Mouse (Mus musculus) right cerebral cortex, postnatal 10 days (tissue): ENCODE results near the gene Ppp1r11.

Experiments
- DNase-seq, 2 experiments: peaks; one replicate each; pipeline ENCODE4 v3.0.0; 2021; ENCODE audit warnings: low spot score in 2 of 2

The Ppp1r11 gene

DNA sequence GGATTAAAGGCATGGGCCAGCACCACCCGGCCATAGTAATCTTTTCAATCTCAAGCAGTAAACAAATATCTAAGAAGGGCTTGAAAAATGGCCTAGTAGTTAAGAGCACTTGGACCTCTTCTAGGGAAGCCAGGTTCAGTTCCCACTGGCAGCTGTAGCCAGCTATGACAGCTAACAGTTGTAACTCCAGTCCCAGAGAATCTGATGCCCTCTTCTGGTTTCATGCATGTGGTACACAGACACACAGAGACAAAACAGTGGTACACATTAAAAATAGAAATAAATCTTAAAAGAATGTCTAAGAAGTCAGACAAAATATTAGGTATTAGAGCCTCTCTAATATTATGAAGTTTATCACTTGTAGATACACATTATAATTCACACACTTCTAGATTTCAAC is 9.6 kb upstream of the Ppp1r11 start:
- peak in 1 of 2 experiments; percentile 18 for DNase-seq

GRCm38 (mm10) chr17:36958884-36959283 is 7.3 kb upstream of the Ppp1r11 start:
- no peak for DNase-seq

DNA sequence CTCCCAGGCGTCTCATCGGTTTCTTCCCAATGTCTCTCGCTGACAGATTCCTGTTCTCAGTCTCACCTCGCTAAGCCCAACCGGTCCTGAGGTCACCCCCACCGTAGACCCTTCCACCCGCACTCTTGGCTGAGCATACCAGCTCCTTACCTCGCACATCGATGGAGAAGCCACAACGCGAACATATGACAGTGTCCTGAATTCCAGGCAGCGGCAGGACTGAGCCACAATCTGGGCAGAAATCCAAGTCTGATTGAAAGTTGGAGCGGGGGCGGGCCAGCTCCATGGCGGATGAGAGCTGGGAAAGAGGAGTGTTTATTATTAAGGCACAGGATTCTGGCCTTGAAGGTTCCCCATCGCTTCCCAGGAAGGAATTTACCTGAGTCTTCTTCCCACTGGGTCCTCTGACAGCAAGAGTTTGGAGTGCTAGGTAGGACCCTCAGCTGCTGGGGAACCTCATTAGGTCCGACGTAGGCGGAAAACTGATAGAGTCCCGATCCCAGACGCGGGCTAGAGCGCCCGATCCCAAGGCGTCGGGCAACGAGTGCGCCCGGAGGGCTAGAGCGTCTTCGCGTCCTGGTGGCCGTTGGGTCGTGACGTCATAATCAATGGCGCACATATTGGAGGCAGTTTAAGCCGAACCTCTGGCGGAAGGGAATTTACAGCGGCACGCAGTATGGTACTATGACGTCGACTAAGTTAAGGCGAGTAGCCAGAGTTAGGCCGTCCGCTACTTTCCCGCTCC is 6.6 kb upstream of the Ppp1r11 start, which contains the start of the genes Znrd1 and Znrd1as:
Znrd1 (minus strand) TSS at position 561 of the 745 bp plus-strand sequence.
Znrd1as (plus strand) TSS at position 594 of the 745 bp plus-strand sequence.
- peak; percentile 97 to 98 for DNase-seq

- DNase-seq = no peak
Measured at GRCm38 (mm10) chr17:36953062-36953461, 1.5 kb upstream of the Ppp1r11 start.

DNA sequence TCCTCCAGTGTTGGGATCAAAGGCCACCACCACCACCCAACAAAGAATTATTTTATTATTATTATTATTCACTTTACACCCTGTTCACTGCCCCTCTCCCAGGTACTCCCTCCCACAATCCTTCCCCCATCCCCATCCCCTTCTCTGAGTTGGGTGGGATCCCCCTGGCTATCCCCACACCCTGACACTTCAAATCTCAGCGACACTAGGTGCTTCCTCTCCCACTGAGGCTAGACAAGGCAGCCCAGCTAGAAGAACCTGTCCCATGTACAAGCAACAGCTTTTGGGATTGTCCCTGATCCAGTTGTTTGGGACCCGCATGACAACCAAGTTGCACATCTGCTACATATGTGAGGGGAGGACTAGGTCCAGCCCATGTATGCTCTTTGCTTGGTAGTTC is 1.1 kb upstream of the Ppp1r11 start:
- peak in 1 of 2 experiments; percentile 26 for DNase-seq

DNA sequence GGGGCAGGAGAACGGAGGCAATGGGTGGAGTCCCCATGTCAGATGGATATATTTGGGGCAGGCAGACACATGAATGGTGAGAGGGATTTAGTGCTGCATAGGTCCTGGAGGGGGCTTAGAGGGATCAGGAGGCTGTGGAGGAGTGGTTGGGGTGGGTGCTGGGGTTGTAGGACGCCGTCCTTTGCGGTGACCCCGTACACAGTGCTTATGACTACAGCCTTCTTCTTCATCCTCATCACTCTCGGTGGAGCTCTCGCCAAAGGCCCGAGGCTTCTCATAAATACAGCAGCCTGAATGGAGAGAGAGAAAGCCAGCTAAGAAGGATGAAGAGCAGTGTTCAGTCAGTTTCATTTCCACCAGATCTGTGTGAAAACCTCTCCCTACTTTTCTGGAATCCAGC is 2.3 kb downstream of the Ppp1r11 start:
- DNase-seq = no peak

DNA sequence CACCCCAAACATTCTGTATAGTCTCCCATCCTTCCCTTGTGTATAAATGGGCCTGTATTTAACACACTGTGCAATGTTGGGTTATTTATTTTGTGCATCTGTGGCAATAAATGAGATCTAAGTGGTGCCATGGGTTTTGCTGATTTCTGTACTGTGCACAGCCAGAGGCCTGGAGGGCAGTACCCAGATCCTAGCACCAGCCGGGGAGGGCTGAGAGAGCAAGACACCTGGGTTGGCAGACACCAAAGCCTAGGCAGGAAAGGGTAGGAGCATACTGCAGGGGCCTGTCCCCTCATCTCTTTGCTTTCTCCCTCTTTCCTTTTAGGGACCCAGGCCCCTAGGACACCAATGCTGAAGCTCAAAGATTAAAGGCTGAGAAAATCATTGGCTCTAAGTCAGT is 3.3 kb downstream of the Ppp1r11 start:
- DNase-seq = no peak

- peak; percentile 72 for DNase-seq
Measured at GRCm38 (mm10) chr17:36947051-36947819, 4.3 kb downstream of the Ppp1r11 start.

DNA sequence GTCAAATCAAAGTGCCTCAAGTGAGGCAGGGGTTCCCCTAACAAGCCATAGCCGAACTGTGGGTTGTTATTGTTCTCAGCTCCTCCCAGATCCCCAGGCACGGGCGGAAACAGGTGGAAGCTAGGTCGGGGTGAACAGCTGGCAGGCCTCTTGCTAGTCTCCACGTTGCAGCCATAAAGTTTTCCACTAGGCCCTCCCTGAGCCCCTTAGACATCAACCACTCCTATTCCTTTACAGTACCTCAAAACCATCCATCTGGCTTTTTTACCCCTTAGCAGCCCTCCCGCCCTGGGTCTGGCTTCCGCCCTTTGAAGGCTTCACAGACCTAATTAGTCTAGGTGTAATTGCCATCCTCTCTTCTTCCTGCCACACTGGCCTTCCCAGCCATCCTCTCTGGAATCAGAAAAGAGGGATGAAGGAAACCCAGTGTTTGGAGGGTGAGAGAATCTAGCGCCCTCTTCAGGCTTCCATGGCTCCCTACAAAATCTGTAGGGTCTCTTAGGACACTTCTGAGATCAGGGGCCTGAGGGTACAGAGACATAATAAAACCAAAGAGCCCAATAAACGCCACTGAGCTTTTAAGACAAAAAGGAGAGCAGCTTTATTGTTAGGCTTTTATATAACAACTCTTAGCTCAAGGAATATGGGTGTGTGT is 7.3 kb downstream of the Ppp1r11 start:
- DNase-seq = no peak

DNA sequence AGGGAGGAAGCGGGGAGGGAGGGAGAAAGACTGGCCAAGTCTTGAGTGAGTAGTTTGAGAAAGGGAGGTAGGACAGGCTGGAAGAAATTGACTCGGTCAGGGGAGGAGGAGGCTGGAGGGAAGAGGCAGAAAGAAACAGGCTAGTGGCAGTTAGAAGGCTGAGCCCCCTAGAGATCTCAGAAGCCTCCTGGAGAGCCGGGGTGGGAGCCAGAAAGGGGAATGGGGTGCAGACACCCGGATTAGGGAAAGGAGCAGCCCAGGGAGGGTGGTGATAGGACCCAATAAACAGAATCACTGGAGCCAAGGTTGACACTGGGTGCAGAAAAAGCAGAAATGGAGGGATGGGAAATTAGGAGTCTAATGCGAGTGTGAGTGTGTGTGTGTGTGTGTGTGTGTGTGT is 7.8 kb downstream of the Ppp1r11 start:
- DNase-seq = no peak

DNA sequence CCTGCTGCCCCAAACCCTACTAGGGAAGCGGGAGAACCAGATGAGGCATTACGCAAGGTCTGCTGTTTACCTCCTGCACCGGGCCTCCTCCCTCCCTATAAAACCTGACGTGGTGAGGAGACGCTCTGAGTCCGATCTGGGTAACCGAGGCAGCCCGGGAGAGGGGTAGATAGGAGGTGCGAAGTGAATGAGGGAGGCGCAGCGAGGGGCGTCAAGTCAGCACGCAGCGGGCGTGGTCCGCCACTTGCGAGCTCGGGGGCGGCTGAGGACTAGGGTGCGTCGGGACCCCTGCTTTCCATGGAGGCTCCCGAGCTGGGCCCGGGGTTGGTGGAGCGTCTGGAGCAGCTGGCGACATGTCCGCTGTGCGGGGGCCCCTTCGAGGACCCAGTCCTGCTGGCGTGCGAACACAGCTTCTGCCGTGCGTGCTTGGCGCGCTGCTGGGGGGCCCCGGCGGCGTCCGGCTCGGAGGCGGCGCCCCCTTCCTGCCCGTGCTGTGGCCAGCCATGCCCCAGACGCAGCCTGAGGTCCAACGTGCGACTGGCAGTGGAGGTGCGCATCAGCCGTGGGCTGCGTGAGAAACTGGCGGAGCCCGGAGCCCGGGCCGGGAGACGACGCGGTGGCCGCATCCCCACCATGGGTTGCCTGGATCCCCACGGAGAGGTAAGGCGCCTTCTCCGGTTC is 8.6 kb downstream of the Ppp1r11 start, which contains the start of gene Rnf39:
Rnf39 (plus strand) TSS at position 128 of the 681 bp plus-strand sequence.
- DNase-seq = peak in 1 of 2 experiments; percentile 32

- DNase-seq = no peak
Measured at GRCm38 (mm10) chr17:36942391-36942790, 9.2 kb downstream of the Ppp1r11 start.

GRCm38 (mm10) chr17:36938056-36938455 is 13.5 kb downstream of the Ppp1r11 start:
- no peak for DNase-seq

GRCm38 (mm10) chr17:36931806-36932205 is 19.7 kb downstream of the Ppp1r11 start:
- no peak for DNase-seq

- DNase-seq = no peak
Measured at GRCm38 (mm10) chr17:36931130-36931529, 20.4 kb downstream of the Ppp1r11 start.

GRCm38 (mm10) chr17:36930233-36930632 is 21.3 kb downstream of the Ppp1r11 start:
- no peak for DNase-seq

- no peak for DNase-seq
Measured at GRCm38 (mm10) chr17:36929236-36929932, 22.2 kb downstream of the Ppp1r11 start.

- no peak for DNase-seq
Measured at GRCm38 (mm10) chr17:36927496-36928120, 23.9 kb downstream of the Ppp1r11 start.

DNA sequence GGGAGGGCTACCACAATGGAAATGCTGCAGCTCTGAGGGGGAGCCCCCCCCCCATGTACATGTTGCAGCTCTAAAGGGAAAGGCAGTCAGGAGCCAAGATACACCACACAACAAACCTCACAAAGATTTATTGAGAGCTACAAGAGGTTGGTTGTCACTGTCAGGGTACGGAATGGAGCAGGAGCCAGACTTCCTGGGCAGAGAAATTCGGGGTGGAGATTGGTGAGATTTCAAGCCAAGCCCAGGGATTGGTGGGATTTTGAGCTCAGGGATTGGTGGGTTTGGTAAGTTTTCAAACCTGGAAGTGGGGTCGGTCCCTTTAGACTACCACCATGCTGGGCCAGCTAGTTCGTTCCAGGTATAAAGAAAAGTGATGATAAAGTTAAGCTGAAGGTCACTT is 28.1 kb downstream of the Ppp1r11 start:
- DNase-seq = no peak

DNA sequence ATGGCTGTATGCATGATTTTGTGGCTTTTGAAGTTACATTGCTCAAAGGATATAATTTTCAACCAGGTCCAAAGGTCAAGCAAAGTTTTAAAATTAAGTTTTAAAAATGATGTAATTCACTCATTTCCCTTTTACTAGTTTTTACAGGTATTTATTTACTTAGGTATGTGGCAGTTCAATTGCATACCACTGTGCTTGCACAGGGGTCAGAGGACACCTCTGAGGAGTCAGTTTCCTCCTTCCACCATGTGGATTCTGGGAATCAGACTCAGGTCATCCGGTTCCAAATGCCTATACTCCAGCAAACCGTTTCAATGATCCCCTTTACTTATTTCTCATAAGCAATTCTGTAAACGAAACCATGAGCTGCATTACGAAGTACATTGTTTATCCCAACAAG is 28.8 kb downstream of the Ppp1r11 start:
- no peak for DNase-seq

DNA sequence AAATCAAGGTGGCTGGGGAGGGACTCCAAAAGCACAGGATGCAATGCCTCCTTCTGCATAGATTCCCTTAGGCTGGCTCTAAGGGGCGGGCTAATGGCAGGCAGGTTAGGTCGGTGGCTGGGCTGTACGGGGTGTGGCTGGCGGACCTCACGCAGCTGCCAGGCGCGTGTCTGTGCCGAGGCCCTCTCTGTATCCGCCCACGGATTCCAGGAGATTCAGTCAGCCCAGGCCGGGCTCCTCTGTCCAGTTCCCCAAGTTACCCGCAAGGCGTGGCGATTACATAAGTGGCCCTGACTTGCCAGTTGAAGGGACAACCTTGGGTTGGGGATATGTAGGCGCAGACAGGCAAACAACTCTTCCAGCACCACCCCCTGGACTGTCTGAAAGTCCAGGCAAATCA is 31.3 kb downstream of the Ppp1r11 start:
- DNase-seq = no peak
